Mouse (Mus musculus) thymus, postnatal 36 days (tissue): ENCODE data around the gene Catip.
A peak's percentile ranks its signal among the peaks of the same experiment; 100 is the strongest.

Experiments used
- DNase-seq, 2 experiments: peaks; one replicate each; pipeline ENCODE4 v3.0.0; 2022; ENCODE audit warnings: mixed read lengths in 2 of 2

Catip gene

GRCm38 (mm10) chr1:74344163-74344916, 17.6 kb upstream of the Catip start:
- DNase-seq: no peak

GRCm38 (mm10) chr1:74351185-74351769, 10.6 kb upstream of the Catip start:
- no peak for DNase-seq

- DNase-seq: no peak
Measured at GRCm38 (mm10) chr1:74352532-74353096, 9.3 kb upstream of the Catip start.

GRCm38 (mm10) chr1:74353453-74354229, 8.3 kb upstream of the Catip start:
- DNase-seq: no peak

- no peak for DNase-seq
Measured at GRCm38 (mm10) chr1:74357531-74357930, 4.4 kb upstream of the Catip start.

- DNase-seq: no peak
Measured at GRCm38 (mm10) chr1:74359952-74360517, 1.9 kb upstream of the Catip start.

- no peak for DNase-seq
Measured at GRCm38 (mm10) chr1:74362325-74363229, 669 bp downstream of the Catip start.

GRCm38 (mm10) chr1:74363437-74363836, 1.5 kb downstream of the Catip start:
- DNase-seq: no peak

- DNase-seq: no peak
Measured at GRCm38 (mm10) chr1:74364270-74364669, 2.4 kb downstream of the Catip start.

GRCm38 (mm10) chr1:74367886-74368645, 6.2 kb downstream of the Catip start:
- DNase-seq: peak in 1 of 2 experiments; percentile 30

- DNase-seq: no peak
Measured at GRCm38 (mm10) chr1:74370040-74370439, 8.1 kb downstream of the Catip start.

- no peak for DNase-seq
Measured at GRCm38 (mm10) chr1:74373372-74373771, 11.5 kb downstream of the Catip start.

- DNase-seq: no peak
Measured at GRCm38 (mm10) chr1:74374980-74375379, 13.1 kb downstream of the Catip start, which contains the start of gene Slc11a1. Gene Slc11a1, plus strand, starts transcription at chr1:74375195.

GRCm38 (mm10) chr1:74375561-74375960, 13.7 kb downstream of the Catip start:
- DNase-seq: no peak

GRCm38 (mm10) chr1:74376396-74376795, 14.5 kb downstream of the Catip start:
- DNase-seq: no peak

GRCm38 (mm10) chr1:74379058-74379504, 17.2 kb downstream of the Catip start:
- no peak for DNase-seq

GRCm38 (mm10) chr1:74380484-74380883, 18.6 kb downstream of the Catip start:
- DNase-seq: no peak

- DNase-seq: no peak
Measured at GRCm38 (mm10) chr1:74381588-74382021, 19.7 kb downstream of the Catip start.

- no peak for DNase-seq
Measured at GRCm38 (mm10) chr1:74383385-74383784, 21.5 kb downstream of the Catip start.

GRCm38 (mm10) chr1:74384525-74384924, 22.6 kb downstream of the Catip start:
- no peak for DNase-seq

GRCm38 (mm10) chr1:74385064-74385463, 23.2 kb downstream of the Catip start:
- no peak for DNase-seq
